Mouse (Mus musculus) left cerebral cortex, postnatal 10 days (tissue): ENCODE results near the gene Cecr2. TPM values are rescaled to one million over a fixed set of nuclear protein-coding genes. Genes with fewer than 3 reads are reported as not detected.
"Not testable (repeated sequence)": the region's sequence is repeated elsewhere in the genome, so short reads cannot be mapped to it uniquely, and the experiment has no call there.

ENCODE experiments used
- DNase-seq, 2 experiments: peaks; one replicate each; pipeline ENCODE4 v3.0.0; 2021 to 2022; ENCODE audit warnings: low spot score in 2 of 2, mixed read lengths in 1 of 2; ENCODE audit errors: extremely low spot score in 1 of 2
- intact Hi-C: fragments of 180-260 bp; cut with DNase I; formaldehyde crosslinking; loops from one replicate; pipeline ENCODE4 v1.15.1; 2025
- microRNA-seq: library from miRNA; unstranded; fragments of <30 nt; microRNA quantifications from one replicate; pipeline ENCODE4 v1.2.0, GENCODE M21; 2022
- total RNA-seq, 2 experiments: library from RNA; stranded (reverse); gene quantifications; 2 replicates each; pipeline ENCODE4 v1.2.3; 2021

Cecr2 gene
- total RNA-seq, 2 experiments from 2014 or later: 2.2 to 2.9 TPM

DNA sequence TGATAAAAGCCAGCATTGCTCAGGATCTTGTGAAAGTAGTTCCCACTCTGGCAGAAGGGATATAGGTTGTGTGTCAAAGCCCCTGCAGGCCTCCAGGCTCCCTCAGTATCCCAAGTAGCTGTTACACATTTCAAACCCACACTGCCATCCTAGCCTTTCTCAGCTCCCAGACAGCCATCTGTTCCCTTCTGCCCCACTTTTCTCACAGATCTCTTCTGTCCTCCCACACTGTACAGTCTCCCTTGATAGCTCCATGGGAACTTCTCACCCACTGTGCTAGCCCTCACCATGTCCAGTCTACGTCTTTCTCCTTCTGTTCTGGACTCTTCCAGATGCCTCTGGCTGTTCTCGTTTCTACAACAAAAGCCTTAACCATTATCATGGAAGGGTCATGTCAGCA is 129.9 kb downstream of the Cecr2 start:
- no peak for DNase-seq
- intact Hi-C loops: no loop called here

DNA sequence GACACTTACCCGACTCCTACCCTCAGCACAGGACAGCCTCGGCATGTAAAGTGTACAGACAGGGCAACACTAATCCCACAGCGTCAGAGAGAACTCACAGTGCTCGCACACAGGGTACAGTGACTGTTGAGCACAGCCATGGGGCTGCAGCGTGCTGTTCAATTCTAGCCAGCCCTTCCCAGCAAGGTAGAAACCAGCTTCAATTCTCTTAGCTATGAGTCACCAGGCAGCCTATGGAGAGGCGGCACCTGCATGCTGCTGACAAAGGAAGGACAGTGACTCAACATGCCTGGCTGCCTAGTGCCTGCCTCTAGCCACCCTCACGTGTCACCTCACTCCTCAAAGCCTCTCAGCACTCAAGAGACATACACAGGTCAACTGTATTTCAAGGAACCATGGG is 131.8 kb downstream of the Cecr2 start:
- no peak for DNase-seq
- intact Hi-C loops: no loop called here

DNA sequence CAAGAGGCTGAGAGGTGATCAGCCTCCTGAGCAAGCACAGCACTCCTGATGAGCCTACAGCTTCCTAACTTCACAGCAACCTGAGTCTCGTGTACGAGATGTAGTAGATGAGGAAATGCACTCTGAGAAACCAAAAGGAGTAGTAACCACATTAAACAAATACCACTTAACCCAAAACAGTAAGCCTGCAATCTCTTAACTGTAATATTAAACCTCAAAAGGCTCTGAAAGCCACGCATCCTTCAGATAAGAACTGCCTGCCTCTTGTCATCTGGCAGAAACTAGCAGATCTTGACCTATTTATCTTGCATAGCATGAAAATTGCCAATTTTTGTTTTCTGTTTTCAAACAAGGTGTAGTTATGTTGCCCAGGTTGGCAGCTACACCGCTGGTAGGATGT is 132.7 kb downstream of the Cecr2 start:
- no peak for DNase-seq
- intact Hi-C loops: no loop called here

DNA sequence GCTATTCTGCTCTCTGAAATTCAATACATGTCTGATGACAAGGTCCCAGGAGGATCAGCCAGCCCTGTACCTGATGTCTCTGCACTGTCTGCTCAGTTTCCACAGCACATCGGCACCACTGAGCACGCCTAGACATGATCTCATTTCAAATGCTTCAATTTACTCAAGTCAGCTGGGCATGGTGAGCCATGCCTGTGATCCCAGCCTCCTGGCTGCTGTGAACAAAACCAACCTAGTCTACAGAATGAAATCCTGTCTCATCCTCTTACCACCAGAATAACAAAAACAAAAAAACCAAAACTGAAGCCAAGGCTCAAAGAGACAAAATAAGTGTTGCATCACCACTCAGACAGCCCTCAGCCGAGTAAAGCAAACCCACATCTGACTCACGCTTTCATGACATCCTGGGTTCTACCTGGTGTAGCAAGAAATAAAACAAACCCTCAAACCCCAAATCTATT is 133.4 kb downstream of the Cecr2 start:
- no peak for DNase-seq
- intact Hi-C loops: no loop called here

DNA sequence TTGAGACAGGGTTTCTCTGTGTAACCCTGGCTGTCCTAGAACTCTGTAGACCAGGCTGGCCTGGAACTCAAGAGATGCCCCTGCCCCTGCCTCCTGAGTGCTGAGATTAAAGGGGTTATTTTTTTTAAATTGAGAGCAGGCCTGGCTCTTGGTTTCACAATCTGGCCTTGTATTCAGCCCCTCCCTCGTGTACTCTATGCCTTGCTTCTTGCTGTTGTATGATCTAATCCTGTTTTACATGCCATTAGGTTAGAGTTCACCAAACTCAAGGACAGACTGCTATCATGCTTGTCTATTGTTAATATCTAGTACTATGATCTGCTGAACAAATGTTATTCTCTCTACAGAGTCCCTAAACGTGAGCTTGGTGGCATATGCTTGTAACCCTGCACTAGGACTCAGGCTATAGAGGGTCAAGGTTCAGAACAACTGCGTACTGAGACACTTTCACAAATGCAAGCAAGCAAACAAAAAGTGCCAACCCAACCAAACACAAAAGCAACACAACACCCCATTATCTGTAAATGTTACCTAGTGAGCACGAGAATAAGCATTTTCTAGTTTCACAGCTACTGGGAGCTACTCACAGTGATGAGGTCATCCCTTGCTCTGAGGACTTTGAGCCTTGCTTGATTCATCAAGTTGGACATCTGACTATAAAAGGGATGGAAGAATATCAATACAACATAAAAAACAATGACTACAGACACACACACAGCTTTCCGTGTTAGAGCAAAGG is 141.0 kb downstream of the Cecr2 start:
- no peak for DNase-seq
- intact Hi-C loops: no loop called here

DNA sequence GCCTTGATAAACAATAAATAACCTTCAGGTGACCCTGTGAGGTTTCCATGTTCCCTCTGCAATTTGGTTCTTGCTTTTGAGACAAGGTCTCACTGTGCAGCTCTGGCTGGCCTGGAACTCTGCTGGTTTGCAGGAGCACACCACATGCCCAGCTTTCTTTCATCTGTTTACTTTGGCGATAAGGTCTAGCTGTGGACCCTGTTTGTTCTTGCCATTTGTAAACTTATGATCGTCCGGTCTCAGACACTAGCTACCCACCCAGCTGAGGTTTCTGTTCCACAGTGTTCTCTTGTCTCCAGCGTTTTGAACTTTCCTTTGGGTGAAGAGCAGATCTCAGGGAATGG is 141.5 kb downstream of the Cecr2 start:
- no peak for DNase-seq
- intact Hi-C loops: no loop called here

DNA sequence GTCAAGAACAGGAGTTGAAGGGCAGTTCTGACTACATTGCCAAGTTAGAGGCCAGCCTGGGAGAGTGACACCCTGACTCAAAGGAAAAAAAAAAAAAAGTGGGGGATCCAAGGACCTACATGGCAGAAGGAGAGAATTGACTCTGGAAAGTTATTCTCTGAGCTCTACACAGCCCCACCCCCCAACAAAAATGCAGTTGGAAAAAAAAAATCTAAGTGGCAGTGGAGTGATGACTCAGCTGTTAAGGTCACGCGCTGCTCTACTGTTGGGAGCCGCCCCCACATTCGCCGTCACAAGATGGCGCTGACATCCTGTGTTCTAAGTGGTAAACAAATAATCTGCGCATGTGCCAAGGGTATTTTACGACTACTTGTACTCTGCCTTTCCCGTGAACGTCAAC is 145.8 kb downstream of the Cecr2 start:
- DNase-seq, intact Hi-C loops: not testable (repeated sequence)

DNA sequence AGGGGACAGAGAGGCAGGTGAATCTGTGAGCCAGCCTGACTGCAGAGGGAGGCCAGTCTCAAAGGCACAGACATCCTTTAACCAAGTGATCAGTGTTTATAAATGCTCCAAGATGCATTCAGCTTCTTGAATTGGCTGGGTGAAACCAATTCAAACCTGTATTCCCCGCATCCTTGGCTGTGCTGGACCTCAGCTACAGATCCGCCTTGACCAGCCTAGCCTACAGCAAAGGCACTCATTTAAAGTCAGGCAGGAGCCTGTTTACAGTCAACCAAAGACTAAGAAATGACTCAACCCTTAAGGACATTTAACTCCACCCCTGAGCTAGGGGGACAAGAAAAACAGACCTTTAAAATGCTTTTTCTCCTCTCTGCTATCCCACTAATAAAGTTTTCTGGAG is 153.1 kb downstream of the Cecr2 start:
- intact Hi-C loops: no loop called here
- no peak for DNase-seq

DNA sequence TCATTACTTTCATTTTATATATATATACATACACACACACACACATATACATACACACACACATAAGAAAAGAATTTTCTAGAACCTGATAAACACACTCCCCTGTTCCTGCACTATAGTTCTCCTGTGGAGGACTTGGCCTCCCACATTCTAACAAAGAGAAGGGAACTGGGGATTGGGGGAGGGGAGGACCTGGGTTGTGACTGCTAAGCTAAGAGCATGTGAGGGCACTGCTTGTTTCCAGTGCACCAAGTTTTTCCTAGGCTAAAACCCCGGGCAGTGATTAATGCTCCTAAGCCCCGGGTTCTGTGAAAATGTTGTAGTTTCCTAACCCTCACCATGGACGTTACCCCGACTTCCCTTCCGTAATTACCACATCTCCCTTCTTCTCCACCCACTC is 154.0 kb downstream of the Cecr2 start:
- intact Hi-C loops: no loop called here
- no peak for DNase-seq

Small RNA genes lying within 50 kb of the gene (microRNA-seq; reads per million reads assigned to microRNA genes)
- gene Gm25193: not detected

Other genes with a start within 250 kb of the Cecr2 start
- 1 to 10 TPM; 4.9 to 5.4 TPM for gene Il17ra, start 203.1 kb upstream of the Cecr2 start, total RNA-seq
- gene Tmem121b, start 172.6 kb upstream of the Cecr2 start, total RNA-seq: 10 to 100 TPM; 51.3 to 51.6 TPM
- 10 to 100 TPM; 31.3 to 31.5 TPM for gene Hdhd5, start 135.1 kb upstream of the Cecr2 start, total RNA-seq
- gene Slc25a18, start 107.2 kb downstream of the Cecr2 start, total RNA-seq: 10 to 100 TPM; 43.8 to 48.3 TPM
- gene Atp6v1e1, start 156.4 kb downstream of the Cecr2 start, total RNA-seq: 100 to 1,000 TPM; 415 to 438 TPM
- 10 to 100 TPM; 35.1 to 36.4 TPM for gene Bcl2l13, start 169.8 kb downstream of the Cecr2 start, total RNA-seq